Mouse (Mus musculus) forebrain, embryonic 14.5 days (tissue): ENCODE measurements at regions not wholly inside any gene's neighbourhood (a gene's known extent, or its start where the extent isn't known, plus 50 kb on each side); places are given as distances from the start of the nearest gene placed in this dataset.
A peak's percentile ranks its signal among the peaks of the same experiment; 100 is the strongest.

Experiments used
- ATAC-seq: fragments of 200-750 bp; cut with Nextera tagmentation; 2 replicates; pipeline ENCODE4 v1.8.0; 2017; ENCODE audit warnings: mild to moderate bottlenecking, moderate library complexity
- DNase-seq: peaks from one replicate; pipeline ENCODE4 v3.0.0-alpha.2; 2015; ENCODE audit warnings: low spot score
- H3K27ac ChIP-seq: fragments of 300-500 bp; sonication (generic); 2 replicates; pipeline ENCODE4 v1.5.1; 2014; ENCODE audit warnings: low read depth, mild to moderate bottlenecking, control low read depth, low read length, moderate library complexity
- H3K27me3 ChIP-seq: fragments of 300-500 bp; sonication (generic); replicated peaks from 2 replicates; pipeline ENCODE4 v1.6.1; 2014; ENCODE audit warnings: low read length, control low read depth, mixed read lengths; ENCODE audit not compliant: control insufficient read depth, insufficient read depth
- H3K36me3 ChIP-seq: fragments of 300-500 bp; sonication (generic); 2 replicates; pipeline ENCODE4 v1.6.1; 2014; ENCODE audit warnings: low read length, control low read depth; ENCODE audit not compliant: control insufficient read depth, insufficient read depth
- H3K4me1 ChIP-seq: fragments of 300-500 bp; sonication (generic); 2 replicates; pipeline ENCODE4 v1.6.1; 2014; ENCODE audit warnings: antibody characterized with exemption, low read length, control low read depth; ENCODE audit not compliant: control insufficient read depth, insufficient read depth
- H3K4me2 ChIP-seq: fragments of 300-500 bp; sonication (generic); 2 replicates; pipeline ENCODE4 v1.6.1; 2014; ENCODE audit warnings: mild to moderate bottlenecking, control low read depth, low read length
- H3K4me3 ChIP-seq: fragments of 300-500 bp; sonication (generic); 2 replicates; pipeline ENCODE4 v1.5.1; 2014; ENCODE audit warnings: low read depth, low read length, control low read depth
- H3K9ac ChIP-seq: fragments of 300-500 bp; sonication (generic); 2 replicates; pipeline ENCODE4 v1.6.1; 2014; ENCODE audit warnings: mild to moderate bottlenecking, low read length, control low read depth, moderate library complexity
- H3K9me3 ChIP-seq: fragments of 300-500 bp; sonication (generic); replicated peaks from 2 replicates; pipeline ENCODE4 v1.6.1; 2016; ENCODE audit warnings: low read length, control low read depth, mixed read lengths; ENCODE audit not compliant: control insufficient read depth
- WGBS: fragments of 180-500 bp; shearing (Covaris S2); extraction: QIAGEN DNeasy Blood & Tissue Kit; methylation state at CpG from one replicate; pipeline ENCODE4 v1.1.7; 2014; 5-methylcytosine and 5-hydroxymethylcytosine counted together

- Histone ChIP-seq H3K4me1 (no peaks in the 10 kb centered on the region), H3K36me3 (no peaks in the 10 kb centered on the region), H3K27me3 (no peaks in the 10 kb centered on the region), H3K27ac (no peak overlapping the region), H3K9ac (no peak overlapping the region), H3K4me3 (no peak overlapping the region), H3K9me3 (no peaks in the 10 kb centered on the region), H3K4me2 (no peak overlapping the region)
- DNase-seq = no peak
- 83% methylated on average over 2 of the region's 2 CpGs for WGBS
- no peak for ATAC-seq
Measured at GRCm38 (mm10) chr1:88586128-88586527, 76.3 kb upstream of the Glrp1 start.

GRCm38 (mm10) chr1:88584515-88585033 is 74.7 kb upstream of the Glrp1 start:
- Histone ChIP-seq H3K4me3 (no peak overlapping the region), H3K27ac (no peak overlapping the region), H3K27me3 (no peaks in the 10 kb centered on the region), H3K4me1 (no peaks in the 10 kb centered on the region), H3K4me2 (no peak overlapping the region), H3K9ac (no peak overlapping the region), H3K36me3 (no peaks in the 10 kb centered on the region), H3K9me3 (no peaks in the 10 kb centered on the region)
- 69% methylated on average over 5 of the region's 5 CpGs for WGBS
- ATAC-seq (no peak), DNase-seq (peak; percentile 21)

DNA sequence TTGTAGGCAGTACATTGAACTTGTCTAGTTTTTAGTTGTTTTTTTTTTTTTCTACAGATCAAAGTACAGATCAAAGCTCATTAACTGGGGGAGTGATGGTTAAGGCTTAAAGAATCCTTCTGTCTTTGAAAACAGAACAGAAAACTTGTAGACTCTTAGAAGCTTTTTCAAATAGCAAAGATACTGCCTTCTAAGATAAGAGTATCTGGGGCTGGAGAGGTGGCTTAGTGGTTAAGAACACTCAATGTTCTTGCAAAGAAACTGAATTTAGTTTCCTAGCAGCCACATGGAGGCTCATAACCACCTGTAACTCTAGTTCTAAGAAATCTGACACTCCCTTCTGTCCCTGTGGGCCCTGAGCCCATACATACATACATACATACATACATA is 68.4 kb upstream of the Glrp1 start:
- H3K9me3 ChIP-seq = no peaks in the 10 kb centered on the region
- H3K9ac ChIP-seq = no peak overlapping the region
- no peaks in the 10 kb centered on the region for H3K4me1 ChIP-seq
- no peak overlapping the region for H3K27ac ChIP-seq
- H3K36me3 ChIP-seq = no peaks in the 10 kb centered on the region
- no peak for ATAC-seq
- DNase-seq = no peak
- H3K4me2 ChIP-seq = no peak overlapping the region
- no peaks in the 10 kb centered on the region for H3K27me3 ChIP-seq
- H3K4me3 ChIP-seq = no peak overlapping the region

DNA sequence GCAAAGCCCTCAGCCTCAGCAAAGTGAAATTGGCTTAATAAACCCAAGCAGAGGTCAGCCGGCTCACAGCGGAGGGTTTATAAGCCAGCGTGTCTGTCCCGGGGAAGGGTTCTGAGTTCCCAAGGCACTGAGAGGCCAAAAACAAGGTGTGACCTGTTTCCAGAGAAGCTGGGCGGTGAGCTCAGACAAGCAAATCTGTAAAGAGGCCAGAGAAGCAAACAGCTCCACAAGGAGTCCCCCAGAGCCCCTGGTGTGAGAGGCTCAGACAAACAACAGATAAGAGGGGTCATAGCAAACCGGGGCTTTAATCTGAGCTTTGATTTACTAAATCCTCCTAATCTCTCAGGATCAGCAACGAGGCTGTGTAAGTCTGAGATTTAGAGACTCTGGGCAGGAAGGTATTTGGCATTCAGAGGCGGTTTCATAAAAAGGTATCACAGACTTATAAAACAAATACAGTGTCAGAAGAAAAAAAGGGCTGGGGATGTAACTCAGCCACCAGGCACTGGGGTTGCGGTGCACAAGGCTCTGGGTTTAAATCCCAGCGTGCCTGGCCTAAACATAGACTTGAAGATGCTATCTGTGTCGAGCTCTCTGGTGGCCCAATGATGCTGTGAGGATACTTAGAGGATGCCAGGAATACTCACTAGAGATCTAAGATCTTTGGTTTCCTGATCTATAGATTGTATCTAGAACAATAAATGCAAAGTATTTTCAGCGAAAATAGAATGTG is 67.8 kb upstream of the Glrp1 start:
- H3K36me3 ChIP-seq = no peaks in the 10 kb centered on the region

DNA sequence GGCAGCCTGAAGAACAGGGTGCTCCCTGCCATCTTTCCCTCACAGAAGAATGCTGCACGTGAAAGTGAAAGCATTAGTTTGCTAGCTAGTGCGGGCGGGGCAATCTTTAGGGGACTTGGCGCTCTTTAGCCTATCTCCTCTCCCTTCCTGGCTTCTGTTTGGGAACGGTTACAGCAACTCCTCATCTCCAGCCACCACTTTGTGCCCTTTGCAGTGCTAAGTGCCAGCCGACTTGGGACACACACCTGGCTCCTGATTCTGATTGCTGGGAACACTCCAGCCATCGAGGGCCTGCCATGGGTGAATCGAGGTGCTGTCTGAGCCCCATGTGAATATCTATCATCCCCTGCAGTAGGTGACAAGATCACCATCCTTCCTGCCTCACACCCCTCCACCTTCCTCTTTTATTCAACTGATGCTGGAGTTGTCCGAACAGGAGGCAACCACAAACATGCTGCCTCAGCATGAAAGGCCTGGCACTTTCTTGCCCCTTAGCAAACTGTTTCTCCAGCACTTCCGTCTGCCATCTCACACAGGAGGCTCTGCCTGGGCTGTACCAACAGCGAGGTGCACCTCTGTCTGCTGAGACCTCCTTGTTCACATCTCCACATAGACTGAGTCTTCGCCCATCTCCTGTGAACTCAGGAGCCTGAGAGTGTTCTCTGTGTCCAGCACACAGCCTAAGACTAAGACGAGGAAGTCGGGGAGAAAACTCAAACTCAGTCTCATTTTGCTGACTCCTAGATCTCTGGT is 66.2 kb upstream of the Glrp1 start:
- Histone ChIP-seq H3K36me3 (no peaks in the 10 kb centered on the region), H3K4me2 (no peak overlapping the region), H3K9me3 (no peaks in the 10 kb centered on the region), H3K27me3 (no peaks in the 10 kb centered on the region), H3K4me3 (no peak overlapping the region), H3K4me1 (no peaks in the 10 kb centered on the region), H3K27ac (no peak overlapping the region), H3K9ac (no peak overlapping the region)
- ATAC-seq = no peak
- 81% methylated on average over 14 of the region's 14 CpGs for WGBS
- DNase-seq = no peak

More for the DNA sequence above, 67.8 kb upstream of the Glrp1 start:
- H3K9ac ChIP-seq = no peak overlapping the region
- 19% methylated on average over 12 of the region's 12 CpGs for WGBS
- no peaks in the 10 kb centered on the region for H3K4me1 ChIP-seq
- H3K27ac ChIP-seq = no peak overlapping the region
- ATAC-seq = no peak
- no peak overlapping the region for H3K4me2 ChIP-seq
- no peak overlapping the region for H3K4me3 ChIP-seq
- no peaks in the 10 kb centered on the region for H3K27me3 ChIP-seq
- DNase-seq = no peak
- H3K9me3 ChIP-seq = no peaks in the 10 kb centered on the region

GRCm38 (mm10) chr1:88575291-88575690 is 65.4 kb upstream of the Glrp1 start:
- Histone ChIP-seq H3K27ac (no peak overlapping the region), H3K9ac (no peak overlapping the region), H3K27me3 (no peaks in the 10 kb centered on the region), H3K36me3 (no peaks in the 10 kb centered on the region), H3K4me2 (no peak overlapping the region), H3K4me3 (no peak overlapping the region), H3K4me1 (no peaks in the 10 kb centered on the region), H3K9me3 (no peaks in the 10 kb centered on the region)
- ATAC-seq = no peak
- no peak for DNase-seq
- 71% methylated on average over 4 of the region's 4 CpGs for WGBS

GRCm38 (mm10) chr1:88572161-88572560 is 62.3 kb upstream of the Glrp1 start:
- no peaks in the 10 kb centered on the region for H3K9me3 ChIP-seq
- H3K27me3 ChIP-seq = no peaks in the 10 kb centered on the region
- no peak for DNase-seq
- no peak overlapping the region for H3K4me2 ChIP-seq
- no peak overlapping the region for H3K27ac ChIP-seq
- no peak for ATAC-seq
- peaks cover 7% of the 10 kb centered on the region for H3K4me1 ChIP-seq
- H3K36me3 ChIP-seq = no peaks in the 10 kb centered on the region
- no peak overlapping the region for H3K9ac ChIP-seq
- H3K4me3 ChIP-seq = no peak overlapping the region
- WGBS = 96% methylated on average over 13 of the region's 13 CpGs

DNA sequence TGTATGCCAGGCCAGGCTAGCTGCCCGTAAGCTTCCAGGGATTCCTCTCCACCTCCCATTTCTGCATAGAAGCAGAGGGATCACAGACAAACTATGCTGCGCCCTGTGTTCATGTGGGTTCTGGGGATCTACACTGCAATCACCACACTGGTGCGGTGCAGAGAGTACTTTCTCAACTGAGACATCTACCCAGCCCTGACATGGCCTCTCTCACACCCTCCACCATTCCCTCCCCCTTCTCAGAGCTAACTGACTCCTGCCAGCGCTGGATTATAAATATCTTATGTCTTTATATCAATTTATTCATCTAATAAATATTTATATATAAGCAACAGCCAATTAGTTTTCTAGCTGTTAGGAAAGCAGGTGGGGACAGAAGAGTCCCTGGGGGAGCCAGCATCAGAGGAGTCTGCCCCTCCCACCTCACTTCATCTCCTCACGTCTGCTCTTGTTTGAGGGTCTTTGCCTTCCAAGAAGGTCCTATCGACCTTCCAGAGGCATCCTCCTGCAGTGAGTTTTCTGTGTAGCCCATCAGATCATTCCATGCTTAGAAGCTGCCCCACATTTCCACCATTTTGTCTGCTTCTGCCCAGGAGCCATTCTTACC is 58.7 kb upstream of the Glrp1 start:
- 0 out of 2 replicates have a peak overlapping the region, but pooled peaks have one; percentile 59 for H3K27ac ChIP-seq
- no peaks in the 10 kb centered on the region for H3K9me3 ChIP-seq
- peaks cover 7% of the 10 kb centered on the region for H3K4me1 ChIP-seq
- H3K27me3 ChIP-seq = no peaks in the 10 kb centered on the region
- no peak overlapping the region for H3K9ac ChIP-seq
- DNase-seq = peak; percentile 34
- H3K4me2 ChIP-seq = no peak overlapping the region
- peak; percentile 58; the same call in 1 of the 2 replicates for ATAC-seq
- H3K4me3 ChIP-seq = no peak overlapping the region
- 61% methylated on average over 6 of the region's 6 CpGs for WGBS
- no peaks in the 10 kb centered on the region for H3K36me3 ChIP-seq

GRCm38 (mm10) chr1:88567198-88567597 is 57.3 kb upstream of the Glrp1 start:
- no peak overlapping the region for H3K27ac ChIP-seq
- H3K9ac ChIP-seq = no peak overlapping the region
- no peaks in the 10 kb centered on the region for H3K9me3 ChIP-seq
- peaks cover 7% of the 10 kb centered on the region for H3K4me1 ChIP-seq
- H3K36me3 ChIP-seq = no peaks in the 10 kb centered on the region
- ATAC-seq (no peak), DNase-seq (no peak)
- 94% methylated on average over 1 of the region's 1 CpGs for WGBS
- no peak overlapping the region for H3K4me2 ChIP-seq
- no peak overlapping the region for H3K4me3 ChIP-seq
- H3K27me3 ChIP-seq = no peaks in the 10 kb centered on the region
